Mouse (Mus musculus): ENCODE data around the gene Mak.

GRCm38 (mm10) chr13:41123666-41124225, 44.2 kb upstream of the Mak start:
- no peak for TF ChIP-seq CTCF (IDR thresholded peaks at IDR 0.05 in 2 of 3, conservative IDR thresholded peaks at IDR 0.05 in 1 of 3; ENCODE audit: control insufficient read depth in 1 of 3, insufficient read depth in 1 of 3, low read depth in 2 of 3, low read length in 3 of 3, poor library complexity in 1 of 3, severe bottlenecking in 1 of 3)
- no peak for TF ChIP-seq GATA1 (IDR thresholded peaks at IDR 0.05; ENCODE audit: low read depth, low read length)

Data from MEL (cell line).